Mouse (Mus musculus) activated CD4-positive, CD25-positive, alpha-beta regulatory T cell, adult 9 weeks (primary cell): ENCODE measurements around the gene Vac14. TPM values are rescaled to one million over a fixed set of nuclear protein-coding genes. Genes with fewer than 3 reads are reported as not detected.

Experiments used
- polyA plus RNA-seq: library from polyadenylated mRNA; unstranded; fragments of 100-300 nt; shearing (Covaris generic); gene quantifications from one replicate; pipeline ENCODE4 v1.2.1, GENCODE M21; 2017

Vac14 gene
- polyA plus RNA-seq = 10.8 TPM

GRCm38 (mm10) chr8:110618391-110619207 lies at the start of gene Vac14:
Gene Vac14, plus strand, starts transcription at chr8:110618585.

GRCm38 (mm10) chr8:110720685-110721598 lies 102.6 kb downstream of the Vac14 start, which contains the start of gene Mtss1l:
Gene Mtss1l, plus strand, starts transcription at chr8:110721476.

Other genes starting within 250 kb of the Vac14 start
- 0.07 TPM for gene Mtss1l, start 102.9 kb downstream of the Vac14 start, polyA plus RNA-seq
- not detected for gene Il34, start 187.3 kb downstream of the Vac14 start, polyA plus RNA-seq
- 72.2 TPM for gene Cog4, start 228.0 kb downstream of the Vac14 start, polyA plus RNA-seq
- gene Sf3b3, start 228.2 kb downstream of the Vac14 start, polyA plus RNA-seq = 216 TPM